Mouse (Mus musculus): Measurements from ENCODE around the gene Gm17402.
A peak's percentile ranks its signal among the peaks of the same experiment; 100 is the strongest.

The Gm17402 gene

DNA sequence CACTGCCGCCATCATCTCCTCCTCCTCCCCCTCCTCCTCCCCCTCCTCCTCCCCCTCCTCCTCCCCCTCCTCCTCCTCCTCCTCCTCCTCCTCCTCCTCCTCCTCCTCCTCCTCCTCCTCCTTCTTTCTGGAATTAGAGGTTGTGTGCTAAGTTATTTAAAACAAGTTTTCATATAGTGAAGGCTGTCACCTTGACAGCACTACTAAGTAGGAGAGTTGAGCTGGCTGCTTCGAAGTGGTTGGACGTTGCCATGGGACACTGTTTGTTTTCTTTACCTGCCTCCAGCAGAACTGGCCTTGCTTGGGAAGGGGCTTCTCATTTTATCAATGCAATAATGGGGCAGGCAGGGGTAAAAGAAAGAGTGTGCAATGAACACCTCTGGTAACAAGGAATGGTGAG lies at the start of gene Gm17402:
Gene Gm17402, minus strand, starts transcription at position 101 of the 400 bp plus-strand sequence.
- no peak for DNase-seq (ENCODE audit: low spot score)

DNA sequence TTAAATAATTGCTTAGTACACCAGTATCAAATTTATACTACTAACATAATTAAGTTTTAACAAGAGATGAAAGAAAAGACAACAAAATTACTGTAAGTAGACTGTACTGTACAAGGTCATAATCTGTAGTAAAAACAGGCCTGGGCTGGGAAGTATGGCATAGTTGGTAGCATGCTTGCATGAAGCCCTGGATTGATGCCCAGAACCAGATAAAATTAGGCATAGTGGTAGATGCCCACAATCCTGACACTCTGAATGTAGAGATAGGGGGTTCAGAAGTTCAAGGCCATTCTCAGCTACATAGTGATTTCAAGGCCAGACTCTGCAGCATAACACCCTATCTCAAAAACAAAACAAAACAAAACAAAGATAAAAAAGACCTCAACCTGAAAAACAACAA lies 3.3 kb upstream of the Gm17402 start:
- DNase-seq (ENCODE audit: low spot score): no peak

DNA sequence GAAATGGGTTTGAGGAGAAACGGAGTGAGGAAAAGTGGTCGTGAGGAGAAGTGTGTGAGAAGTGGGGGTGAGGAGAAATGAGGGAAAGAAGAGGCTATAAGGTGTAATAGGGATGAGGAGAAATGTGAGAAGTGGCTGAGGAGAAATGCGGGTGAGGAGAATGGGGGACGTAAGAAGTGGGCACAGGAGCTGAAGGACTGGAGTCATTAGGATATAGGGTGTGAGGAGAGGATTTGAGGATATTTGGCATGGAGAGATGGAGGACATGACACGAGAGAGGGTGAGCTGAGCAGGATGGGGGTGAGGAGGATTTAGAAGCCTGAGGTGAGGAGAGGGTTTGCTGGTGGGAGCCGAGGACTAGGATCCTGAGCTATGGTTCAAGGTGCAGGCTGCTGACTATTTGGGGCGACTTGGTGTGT lies 594 bp downstream of the Gm17402 start:
- no peak for DNase-seq (ENCODE audit: low spot score)

GRCm38 (mm10) chr3:67373872-67374271 lies 1.1 kb downstream of the Gm17402 start, which contains the start of gene Mlf1:
TSS of gene Mlf1 (plus strand) at chr3:67374097.
- peak; percentile 90 for DNase-seq (ENCODE audit: low spot score)

GRCm38 (mm10) chr3:67372781-67373180 lies 2.2 kb downstream of the Gm17402 start:
- no peak for DNase-seq (ENCODE audit: low spot score)

GRCm38 (mm10) chr3:67372194-67372593 lies 2.8 kb downstream of the Gm17402 start:
- no peak for DNase-seq (ENCODE audit: low spot score)

DNA sequence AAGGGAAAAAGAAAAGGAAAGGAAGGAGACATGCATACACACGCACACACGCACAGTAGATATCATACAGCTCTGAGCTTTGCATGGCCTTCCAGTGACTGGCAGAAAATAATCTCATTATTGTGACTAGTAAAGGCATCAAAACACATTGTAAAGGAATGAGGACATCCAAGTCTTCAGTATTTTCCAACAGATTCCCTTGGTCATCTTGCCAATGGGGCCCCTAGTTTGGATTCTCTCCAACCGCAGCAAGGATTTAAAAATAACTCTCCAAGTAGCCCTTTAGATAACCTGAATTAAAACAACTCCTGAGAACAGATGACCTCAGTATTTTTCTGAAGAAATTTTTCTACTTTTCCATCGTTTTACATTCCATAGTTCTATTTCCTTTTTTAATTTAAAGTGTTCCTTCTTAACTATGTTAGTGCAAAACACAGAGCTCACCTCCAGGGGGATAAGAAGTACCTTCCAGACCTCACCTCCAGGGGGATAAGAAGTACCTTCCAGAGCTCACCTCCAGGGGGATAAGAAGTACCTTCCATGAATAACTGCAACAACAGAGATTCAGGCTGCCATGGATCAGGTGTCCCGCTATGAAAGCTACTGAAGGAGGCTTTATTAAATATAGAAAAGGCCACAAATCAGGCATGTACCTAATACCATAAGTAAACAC lies 5.4 kb downstream of the Gm17402 start:
- no peak for DNase-seq (ENCODE audit: low spot score)

DNA sequence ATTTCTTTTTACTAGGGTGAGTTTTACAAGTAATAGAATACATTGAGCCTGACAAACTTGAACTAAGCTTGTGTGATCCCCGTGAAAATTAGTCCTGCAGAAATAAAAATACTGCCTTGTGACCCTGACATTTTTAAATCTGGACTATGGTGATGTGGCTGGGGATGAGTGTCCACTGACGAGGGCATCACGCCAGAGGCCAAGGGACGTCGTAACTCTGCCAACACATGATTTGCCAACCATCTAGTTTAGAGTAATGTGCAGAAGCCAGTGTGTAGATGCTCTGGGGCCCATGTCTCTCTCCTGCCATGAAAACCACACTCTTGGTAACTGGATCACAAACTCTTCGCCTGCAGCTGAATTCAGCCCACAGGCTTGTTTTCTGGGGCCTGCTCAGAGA lies 7.5 kb downstream of the Gm17402 start:
- no peak for DNase-seq (ENCODE audit: low spot score)

- no peak for DNase-seq (ENCODE audit: low spot score)
Observed at GRCm38 (mm10) chr3:67366087-67366892, 8.7 kb downstream of the Gm17402 start.

GRCm38 (mm10) chr3:67358376-67358775 lies 16.6 kb downstream of the Gm17402 start:
- DNase-seq (ENCODE audit: low spot score): no peak

- DNase-seq (ENCODE audit: low spot score): no peak
Observed at GRCm38 (mm10) chr3:67352763-67353149, 22.2 kb downstream of the Gm17402 start.

DNA sequence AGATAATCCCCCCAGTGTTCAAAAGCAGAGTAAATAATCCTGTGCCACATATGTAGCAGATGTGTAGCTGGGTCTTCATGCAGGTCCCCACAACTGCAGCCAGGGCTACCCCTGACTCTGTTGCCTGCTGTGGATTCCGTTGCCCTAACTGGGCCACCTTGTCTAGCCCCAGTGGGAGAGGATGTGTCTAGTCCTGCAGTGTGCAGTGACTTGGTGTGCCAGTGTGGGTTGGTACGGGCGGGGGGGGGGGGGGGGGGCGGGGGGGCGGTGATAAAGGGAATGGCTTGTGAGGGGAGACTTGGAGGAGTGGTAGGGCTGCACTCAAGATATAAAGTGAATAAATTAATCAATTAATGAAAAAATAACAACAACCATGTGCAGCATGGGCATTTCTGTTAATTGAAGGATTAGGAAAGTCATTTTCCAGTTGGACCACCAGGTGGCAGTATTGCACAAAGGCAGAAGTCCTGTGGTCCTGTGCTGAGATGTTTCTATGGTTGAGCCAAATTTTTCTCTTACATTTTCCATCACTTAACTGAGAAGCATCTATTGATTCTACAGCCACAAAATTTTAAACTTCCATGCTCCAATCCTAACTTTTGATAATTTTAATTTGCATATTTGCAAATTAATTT lies 22.7 kb downstream of the Gm17402 start:
- no peak for DNase-seq (ENCODE audit: low spot score)

DNA sequence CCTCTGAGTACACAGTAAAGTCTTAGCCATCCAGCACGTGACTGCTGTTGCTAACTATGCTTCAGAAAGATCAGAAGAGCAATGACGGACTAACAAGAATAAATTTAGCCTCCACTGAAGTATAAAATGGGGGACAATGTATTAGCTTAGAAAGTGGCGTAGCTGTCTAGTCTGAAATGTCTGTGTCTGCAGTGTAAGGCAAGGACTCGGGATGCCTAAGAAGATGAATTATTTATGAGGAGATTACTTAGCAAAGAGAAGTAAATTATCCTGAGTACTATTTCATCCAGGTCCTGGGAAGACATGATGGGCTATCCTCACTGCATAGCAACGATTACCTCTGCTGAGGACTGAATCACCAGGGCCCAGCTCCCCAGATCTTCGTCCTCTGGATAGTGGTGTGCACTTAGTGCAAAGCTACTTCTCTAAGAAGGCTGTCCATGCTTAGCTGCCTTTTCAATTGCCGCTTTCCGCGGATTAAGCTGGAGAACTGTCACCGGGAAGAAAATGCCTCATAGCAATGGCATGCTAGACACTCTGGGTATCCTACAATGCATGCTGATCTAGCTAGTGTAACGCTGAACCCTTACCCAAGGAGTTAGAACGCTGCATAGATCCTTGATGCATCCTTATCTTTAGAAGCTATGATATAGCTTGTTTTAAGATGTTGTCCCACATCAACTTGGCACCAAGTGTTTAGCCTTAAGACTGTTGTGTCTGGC lies 23.4 kb downstream of the Gm17402 start:
- no peak for DNase-seq (ENCODE audit: low spot score)

- no peak for DNase-seq (ENCODE audit: low spot score)
Observed at GRCm38 (mm10) chr3:67346674-67347073, 28.3 kb downstream of the Gm17402 start.

GRCm38 (mm10) chr3:67344599-67344998 lies 30.4 kb downstream of the Gm17402 start:
- peak; percentile 23 for DNase-seq (ENCODE audit: low spot score)

DNA sequence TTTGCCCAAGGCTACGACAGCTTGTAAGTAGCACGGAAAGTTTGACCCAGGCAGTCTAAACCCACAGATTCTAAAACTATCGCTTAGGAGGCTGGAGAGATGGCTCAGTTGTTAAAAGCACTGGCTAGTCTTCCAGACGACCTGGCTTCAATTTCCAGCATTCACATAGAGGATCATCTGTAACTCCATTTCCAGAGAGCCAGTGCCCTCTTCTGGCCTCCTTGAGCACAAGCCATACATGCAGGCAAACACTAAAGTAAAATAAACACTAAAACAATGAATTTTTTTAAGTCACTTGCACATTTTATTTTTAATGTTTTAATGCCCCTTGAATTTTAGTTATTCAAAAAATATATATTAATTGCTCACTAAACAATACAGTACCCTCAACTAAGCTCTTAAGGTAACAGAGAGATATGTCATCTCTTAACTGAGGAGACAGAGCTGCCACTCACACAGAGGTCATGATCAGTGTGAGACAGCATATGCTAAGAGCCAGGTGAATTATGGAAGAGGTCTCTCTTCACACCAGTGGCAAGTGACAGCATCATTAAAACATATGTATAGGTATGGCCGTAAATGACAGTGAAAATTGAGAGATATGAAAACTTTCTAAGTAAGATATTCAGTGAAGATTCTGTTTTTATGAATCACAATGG lies 31.8 kb downstream of the Gm17402 start:
- DNase-seq (ENCODE audit: low spot score): no peak

GRCm38 (mm10) chr3:67340921-67341320 lies 34.0 kb downstream of the Gm17402 start:
- DNase-seq (ENCODE audit: low spot score): no peak

- DNase-seq (ENCODE audit: low spot score): no peak
Observed at GRCm38 (mm10) chr3:67339558-67339957, 35.4 kb downstream of the Gm17402 start.

GRCm38 (mm10) chr3:67322422-67322821 lies 52.5 kb downstream of the Gm17402 start:
- no peak for DNase-seq (ENCODE audit: low spot score)

Measured in ovary, postnatal 36 days (tissue).